Comparison of ENCODE assay signal across 8 mouse cellular contexts in genomic region chr4:133159127-133159526, GRCm38 (mm10). TPM values are rescaled to one million over a fixed set of nuclear protein-coding genes. Genes with fewer than 3 reads are reported as not detected.
DNase-seq lines count a peak whose midpoint lies in the region; ATAC-seq and TF ChIP-seq lines count a peak whose summit lies in the region.
"Had no signal": no experiment of that assay in that cellular context is flagged by ENCODE, and none has a peak within 500 bp of the region (broad histone marks: within the 10 kb centered on the region; RNA-seq: fewer than 3 reads in every experiment).

No protein-coding gene starts in this region.

- H3K9me3 ChIP-seq in limb, embryonic 15.5 days = no peaks in the 10 kb centered on the region
- H3K9me3 ChIP-seq in limb, embryonic 10.5 days (replicated peaks) = no peaks in the 10 kb centered on the region
- H3K9me3 ChIP-seq: midbrain, embryonic 15.5 days had no signal

- 0 out of 2 replicates have a peak overlapping the region, but pooled peaks have one; percentile 24 for H3K27ac ChIP-seq in limb, embryonic 15.5 days
- H3K27ac ChIP-seq in limb, embryonic 10.5 days = no peak overlapping the region
- H3K27ac ChIP-seq in embryonic fibroblast, embryonic 13.5 days (ENCODE audit: insufficient read depth, low read length) = peak overlapping the region; percentile 72
- H3K27ac ChIP-seq: midbrain, embryonic 15.5 days had no signal

- H3K36me3 ChIP-seq in limb, embryonic 15.5 days = peaks cover 11% of the 10 kb centered on the region
- peaks cover 18% of the 10 kb centered on the region for H3K36me3 ChIP-seq in limb, embryonic 10.5 days
- H3K36me3 ChIP-seq: midbrain, embryonic 15.5 days had no signal

- H3K4me1 ChIP-seq in limb, embryonic 15.5 days = peaks cover 8% of the 10 kb centered on the region; the same call in 1 of the 2 replicates
- H3K4me1 ChIP-seq in limb, embryonic 10.5 days = no peaks in the 10 kb centered on the region; the same call in 1 of the 2 replicates
- H3K4me1 ChIP-seq in embryonic fibroblast, embryonic 13.5 days (ENCODE audit: control insufficient read depth, insufficient read depth, low read length) = peaks cover 16% of the 10 kb centered on the region

- TF ChIP-seq CTCF in embryonic fibroblast, embryonic 13.5 days (IDR thresholded peaks at IDR 0.05; ENCODE audit: borderline replicate concordance, insufficient read depth, low read length) = no peak

- 59% methylated on average over 6 of the region's 6 CpGs for WGBS in limb, embryonic 15.5 days
- WGBS in limb, embryonic 10.5 days = 87% methylated on average over 6 of the region's 6 CpGs

- H3K4me2 ChIP-seq in limb, embryonic 15.5 days = no peak overlapping the region
- H3K4me2 ChIP-seq: midbrain, embryonic 15.5 days had no signal

- ATAC-seq in limb, embryonic 15.5 days (ENCODE audit: insufficient number of reproducible peaks, low FRiP score, low TSS enrichment, low read depth) = no peak
- ATAC-seq: midbrain, embryonic 15.5 days had no signal

- H3K9ac ChIP-seq in limb, embryonic 15.5 days = no peak overlapping the region
- H3K9ac ChIP-seq: midbrain, embryonic 15.5 days had no signal

- DNase-seq in limb, embryonic 10.5 days (ENCODE audit: low spot score) = no peak
- DNase-seq in Muller cell, postnatal 12 days (ENCODE audit: inconsistent ontology term) = peak; percentile 32
- peak; percentile 70 to 80 for DNase-seq in natural killer cell, adult 2 months (ENCODE audit: low spot score in 2 of 2)
- no peak for DNase-seq in right cerebral cortex, adult 18-20 months
- no peak for DNase-seq in right cerebral cortex, postnatal 36 days (ENCODE audit: low spot score in 2 of 2)

- H3K27me3 ChIP-seq in limb, embryonic 15.5 days = no peaks in the 10 kb centered on the region
- H3K27me3 ChIP-seq in limb, embryonic 10.5 days (ENCODE audit: low read depth, poor library complexity, severe bottlenecking) = no peaks in the 10 kb centered on the region
- H3K27me3 ChIP-seq: midbrain, embryonic 15.5 days had no signal

- H3K4me3 ChIP-seq in limb, embryonic 15.5 days = no peak overlapping the region
- no peak overlapping the region for H3K4me3 ChIP-seq in limb, embryonic 10.5 days
- no peak overlapping the region for H3K4me3 ChIP-seq in embryonic fibroblast, embryonic 13.5 days (ENCODE audit: insufficient read depth, low read length)
- H3K4me3 ChIP-seq: midbrain, embryonic 15.5 days had no signal

- TF ChIP-seq POLR2A in embryonic fibroblast, embryonic 13.5 days (IDR thresholded peaks at IDR 0.05; ENCODE audit: low read depth, low read length) = no peak

RNA-seq across cellular contexts. Expression of gene Wasf2, which starts 28.8 kb away (rescaled TPM):
- 117 and 129 TPM in 2 replicates for polyA plus RNA-seq in limb, embryonic 15.5 days (2015; fragmentation: Nextera tagmentation; extraction: Ambion mirVana)
- polyA plus RNA-seq in limb, embryonic 10.5 days (2016; fragmentation: Nextera tagmentation; extraction: Ambion mirVana) = 62.9 and 73.7 TPM in 2 replicates
- 101 and 107 TPM in 2 replicates for polyA plus RNA-seq in embryonic fibroblast, embryonic 13.5 days (2011; ENCODE audit: insufficient read length, low read depth, missing spikeins)

RNA-seq across cellular contexts. Expression of gene Cd164l2, which starts 52.8 kb away (rescaled TPM):
- polyA plus RNA-seq in limb, embryonic 15.5 days (2015; fragmentation: Nextera tagmentation; extraction: Ambion mirVana) = 3.6 and 5.2 TPM in 2 replicates
- polyA plus RNA-seq in limb, embryonic 10.5 days (2016; fragmentation: Nextera tagmentation; extraction: Ambion mirVana) = 3.1 and 4.1 TPM in 2 replicates
- not detected in 2 replicates for polyA plus RNA-seq in embryonic fibroblast, embryonic 13.5 days (2011; ENCODE audit: insufficient read length, low read depth, missing spikeins)

RNA-seq across cellular contexts. Expression of gene Gpr3, which starts 53.2 kb away (rescaled TPM):
- not detected in 2 replicates for polyA plus RNA-seq in limb, embryonic 15.5 days (2015; fragmentation: Nextera tagmentation; extraction: Ambion mirVana)
- 0.51 and 0.72 TPM in 2 replicates for polyA plus RNA-seq in limb, embryonic 10.5 days (2016; fragmentation: Nextera tagmentation; extraction: Ambion mirVana)
- 0.20 TPM in 1 of 2 replicates, not detected in the other for polyA plus RNA-seq in embryonic fibroblast, embryonic 13.5 days (2011; ENCODE audit: insufficient read length, low read depth, missing spikeins)

Comparison
In these comparisons a context has a peak if more than half of its experiments do, and no peak if none do; other contexts are left out.
1. DNase-seq: peak in Muller cell, postnatal 12 days (single experiment) and natural killer cell, adult 2 months (2 of 2); none in limb, embryonic 10.5 days (single experiment), right cerebral cortex, adult 18-20 months (single experiment) and right cerebral cortex, postnatal 36 days (0 of 2).